ENCODE assay signal across 8 mouse cellular contexts in genomic region chr17:5195397-5195796, GRCm38 (mm10).
DNase-seq lines count a peak whose midpoint lies in the region; TF ChIP-seq lines count a peak whose summit lies in the region.
"Had no signal": no experiment of that assay in that cellular context is flagged by ENCODE, and none has a peak within 500 bp of the region (broad histone marks: within the 10 kb centered on the region; RNA-seq: fewer than 3 reads in every experiment).

No protein-coding gene starts in this region.

- H3K4me3 ChIP-seq in lung, adult 2 months (replicated peaks; ENCODE audit: extremely low read depth, low read depth, low read length): no peak overlapping the region
- no peak overlapping the region for H3K4me3 ChIP-seq in bone marrow, adult 2 months (replicated peaks; ENCODE audit: control insufficient read depth, low read depth, low read length)

- DNase-seq in lung, postnatal 36 days: peak; percentile 68
- DNase-seq in lung, adult 2 months: no peak
- peak; percentile 50 to 57 for DNase-seq in monocyte, adult 2 months (ENCODE audit: low read depth in 1 of 2, low spot score in 2 of 2)
- DNase-seq in thymus, postnatal 36 days: peak; percentile 38 to 55
- no peak for DNase-seq in right cerebral cortex, postnatal 25 days
- DNase-seq in left cerebral cortex, postnatal 14 days (ENCODE audit: low spot score in 2 of 2): no peak
- DNase-seq: gastrocnemius, postnatal 36 days had no signal

- TF ChIP-seq POLR2A in lung, adult 2 months (IDR thresholded peaks at IDR 0.05; ENCODE audit: borderline replicate concordance, extremely low read depth, low read depth, low read length): no peak
- no peak for TF ChIP-seq POLR2A in bone marrow, adult 2 months (IDR thresholded peaks at IDR 0.05; ENCODE audit: borderline replicate concordance, control insufficient read depth, low read depth, low read length)

- no peak overlapping the region; the same call in 1 of the 2 replicates for H3K27ac ChIP-seq in bone marrow, adult 2 months (ENCODE audit: control insufficient read depth, insufficient read depth, low read depth, low read length, poor library complexity)

- WGBS in lung, adult 2 months: 46% methylated on average over 5 of the region's 5 CpGs
- WGBS in bone marrow, adult 2 months: 2% methylated on average over 5 of the region's 5 CpGs

- peaks cover 6% of the 10 kb centered on the region; the same call in 1 of the 2 replicates for H3K4me1 ChIP-seq in lung, adult 2 months (ENCODE audit: control insufficient read depth, insufficient read depth, low read length)
- peaks cover 13% of the 10 kb centered on the region for H3K4me1 ChIP-seq in bone marrow, adult 2 months (ENCODE audit: control insufficient read depth, insufficient read depth, low read length)

- no peak for TF ChIP-seq CTCF in lung, adult 2 months (IDR thresholded peaks at IDR 0.05; ENCODE audit: insufficient read depth, low read length)
- TF ChIP-seq CTCF in bone marrow, adult 2 months (IDR thresholded peaks at IDR 0.05; ENCODE audit: control insufficient read depth, insufficient read depth, low read length): peak; percentile 34; the same call in 1 of the 2 replicates

- intact Hi-C loops in left cerebral cortex, postnatal 14 days (cut with DNase I): no loop called here

Comparison
In these comparisons a context has a peak if more than half of its experiments do, and no peak if none do; other contexts are left out.
1. DNase-seq: peak in lung, postnatal 36 days (single experiment), monocyte, adult 2 months (2 of 2) and thymus, postnatal 36 days (2 of 2); none in lung, adult 2 months (single experiment), right cerebral cortex, postnatal 25 days (single experiment) and left cerebral cortex, postnatal 14 days (0 of 2).